Mouse (Mus musculus): ENCODE measurements around the gene Icosl.

DNA sequence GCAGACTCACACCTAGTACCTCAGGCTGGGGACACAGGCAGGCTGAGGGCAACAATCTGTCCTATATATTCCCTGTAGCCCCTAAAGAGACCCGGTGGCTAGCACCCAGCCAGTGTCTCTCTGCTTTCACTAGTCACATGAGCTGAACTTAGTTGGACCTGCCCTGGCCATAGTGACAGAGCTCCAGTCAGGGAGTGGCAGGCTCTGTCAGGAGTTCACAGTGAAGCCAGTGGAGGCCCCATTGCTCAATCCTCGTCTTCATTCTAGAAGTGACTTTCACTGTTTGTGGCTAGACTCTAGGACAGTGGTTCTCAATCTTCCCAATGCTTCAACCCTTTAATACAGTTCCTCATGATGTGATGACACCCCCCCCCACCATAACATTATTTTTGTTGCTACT is 37.1 kb upstream of the Icosl start:
- TF ChIP-seq CTCF (IDR thresholded peaks at IDR 0.05; ENCODE audit: insufficient read depth, low read depth, low read length) (no peak), POLR2A (IDR thresholded peaks at IDR 0.05; ENCODE audit: insufficient read depth, low read depth, low read length) (no peak)

Data from olfactory bulb, adult 2 months (tissue).